Mouse (Mus musculus) ES-Bruce4 (cell line): ENCODE results near the gene Tbxas1.

Experiments used
- CTCF ChIP-seq: IDR thresholded peaks from one replicate; pipeline ENCODE4 v1.8.1; 2011; ENCODE audit warnings: low read depth, low read length
- POLR2A ChIP-seq: IDR thresholded peaks from one replicate; pipeline ENCODE4 v1.8.1; 2011; ENCODE audit warnings: low read length; ENCODE audit not compliant: insufficient read depth

DNA sequence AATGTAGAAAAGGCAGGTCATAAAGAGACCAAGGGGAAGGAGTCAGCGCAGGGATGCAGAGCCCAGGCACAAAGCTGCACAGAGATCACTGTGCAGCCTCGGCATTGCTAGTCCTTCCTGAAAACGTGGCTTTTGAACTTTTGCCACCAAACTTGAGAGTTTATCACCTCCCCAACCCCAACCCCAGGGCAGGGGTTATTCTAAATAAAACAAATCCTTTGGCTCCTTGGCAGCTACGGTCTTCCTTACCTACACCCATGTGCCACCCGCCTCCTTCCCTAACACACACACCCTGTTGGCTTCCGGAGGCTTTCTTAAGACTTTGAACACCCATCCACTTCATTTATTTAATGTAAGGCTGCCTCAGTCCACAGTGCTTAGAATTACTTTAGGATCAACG, 127.9 kb downstream of the Tbxas1 start:
- TF ChIP-seq CTCF = no peak
- no peak for TF ChIP-seq POLR2A
